Mouse (Mus musculus) testis, adult 2 months (tissue): ENCODE results near the gene Cabp1.

Experiments used
- CTCF ChIP-seq: fragments of 200-500 bp; IDR thresholded peaks from 2 replicates; pipeline ENCODE4 v1.5.1; 2012; ENCODE audit warnings: low read depth, mild to moderate bottlenecking, inconsistent platforms, low read length, moderate library complexity; ENCODE audit not compliant: control insufficient read depth, insufficient read depth, insufficient replicate concordance
- POLR2A ChIP-seq: fragments of 200-500 bp; IDR thresholded peaks from 2 replicates; pipeline ENCODE4 v1.6.1; 2012; ENCODE audit warnings: low read depth, mild to moderate bottlenecking, inconsistent platforms, low read length, moderate library complexity; ENCODE audit not compliant: control insufficient read depth

DNA sequence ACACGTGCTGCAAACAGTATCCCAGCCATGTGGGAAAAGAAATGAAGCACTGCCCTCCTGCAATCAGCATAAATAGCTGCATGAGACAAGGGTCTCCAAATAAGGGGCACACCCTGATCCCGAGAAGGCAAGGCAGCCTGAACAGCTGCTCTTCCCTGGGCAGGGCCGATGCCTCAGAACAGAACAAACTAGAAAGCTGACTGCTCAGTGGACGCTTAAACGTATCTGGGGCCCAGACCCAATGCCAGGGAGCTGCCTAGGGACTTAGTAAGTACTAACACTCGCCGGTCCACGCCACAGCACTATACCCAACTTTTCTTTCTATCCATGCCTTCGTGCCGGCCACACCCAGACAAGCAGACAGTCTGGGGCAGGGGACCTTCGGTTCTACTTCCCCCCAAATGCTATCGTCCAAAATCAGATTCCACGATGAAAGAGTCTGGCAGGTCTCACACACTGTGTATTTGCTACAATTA lies 39.0 kb downstream of the Cabp1 start:
- no peak for TF ChIP-seq POLR2A
- no peak for TF ChIP-seq CTCF
